Mouse (Mus musculus): ENCODE measurements around the gene Gphb5.
A peak's percentile ranks its signal among the peaks of the same experiment; 100 is the strongest.

GRCm38 (mm10) chr12:75464016-75464769 lies 47.6 kb upstream of the Gphb5 start:
- peak; percentile 84 for TF ChIP-seq CTCF (IDR thresholded peaks at IDR 0.05; ENCODE audit: borderline replicate concordance, insufficient read depth, low read depth, low read length)
- TF ChIP-seq POLR2A (IDR thresholded peaks at IDR 0.05; ENCODE audit: borderline replicate concordance, insufficient read depth, low read length), result no peak
